Comparison of ENCODE assay signal across 26 mouse cellular contexts in the genomic region with DNA sequence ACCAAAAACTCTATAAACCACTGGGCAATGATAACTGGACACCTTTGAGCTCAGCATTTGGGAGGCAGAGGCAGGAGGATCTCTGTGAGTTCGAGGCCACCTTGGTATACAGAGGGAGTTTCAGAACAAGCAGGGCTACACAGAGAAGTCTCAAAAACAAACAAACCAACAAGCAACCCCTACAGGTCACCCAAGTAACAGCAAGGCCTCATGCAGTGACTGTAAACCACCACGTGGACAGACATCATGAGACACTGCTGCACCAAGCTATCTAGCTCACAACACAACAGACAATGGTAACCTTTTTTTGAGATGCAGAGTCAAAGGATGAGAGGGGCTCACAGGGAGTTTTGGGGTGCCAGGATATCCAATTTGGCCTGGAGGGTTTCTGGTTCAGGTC. TPM values are rescaled to one million over a fixed set of nuclear protein-coding genes. Genes with fewer than 3 reads are reported as not detected.
A peak's percentile ranks its signal among the peaks of the same experiment; 100 is the strongest.
DNase-seq lines count a peak whose midpoint lies in the region; ATAC-seq and TF ChIP-seq lines count a peak whose summit lies in the region.
"Had no signal": no experiment of that assay in that cellular context is flagged by ENCODE, and none has a peak within 500 bp of the region (broad histone marks: within the 10 kb centered on the region; RNA-seq: fewer than 3 reads in every experiment).

No protein-coding gene starts in this region.

- H3K4me1 ChIP-seq in intestine, postnatal 0 days (replicated peaks; ENCODE audit: control insufficient read depth, insufficient read depth, low read length), result no peaks in the 10 kb centered on the region
- 0 out of 2 replicates have a peak, but pooled peaks cover 6% of the 10 kb centered on the region for H3K4me1 ChIP-seq in intestine, embryonic 16.5 days (ENCODE audit: control insufficient read depth, insufficient read depth, low read length)
- no peaks in the 10 kb centered on the region for H3K4me1 ChIP-seq in liver, postnatal 0 days (ENCODE audit: insufficient read depth)
- no peaks in the 10 kb centered on the region for H3K4me1 ChIP-seq in liver, embryonic 11.5 days (replicated peaks; ENCODE audit: control insufficient read depth, insufficient read depth, low read length)
- H3K4me1 ChIP-seq: heart, embryonic 15.5 days; limb, embryonic 13.5 days; liver, embryonic 13.5 days; midbrain, embryonic 12.5 days; neural tube, embryonic 12.5 days; stomach, embryonic 15.5 days had no signal

- no peak for TF ChIP-seq EP300 in liver, postnatal 0 days (IDR thresholded peaks at IDR 0.05; ENCODE audit: low read depth)

- H3K27me3 ChIP-seq in intestine, postnatal 0 days (replicated peaks; ENCODE audit: control insufficient read depth, insufficient read depth, low read length), result no peaks in the 10 kb centered on the region
- H3K27me3 ChIP-seq in intestine, embryonic 16.5 days (replicated peaks; ENCODE audit: control insufficient read depth, insufficient read depth, low read length), result no peaks in the 10 kb centered on the region
- no peaks in the 10 kb centered on the region for H3K27me3 ChIP-seq in liver, postnatal 0 days (ENCODE audit: insufficient read depth, low read length)
- H3K27me3 ChIP-seq in liver, embryonic 11.5 days (replicated peaks; ENCODE audit: control insufficient read depth, insufficient read depth, low read length), result no peaks in the 10 kb centered on the region
- H3K27me3 ChIP-seq: heart, embryonic 15.5 days; limb, embryonic 13.5 days; liver, embryonic 13.5 days; megakaryocyte, embryonic 14.5 days; midbrain, embryonic 12.5 days; neural tube, embryonic 12.5 days; Patski; stomach, embryonic 15.5 days had no signal

- H3K4me2 ChIP-seq in intestine, postnatal 0 days (replicated peaks; ENCODE audit: low read depth), result no peak overlapping the region
- H3K4me2 ChIP-seq in intestine, embryonic 16.5 days (ENCODE audit: low read depth, low read length), result no peak overlapping the region
- no peak overlapping the region for H3K4me2 ChIP-seq in liver, postnatal 0 days (ENCODE audit: low read depth, low read length)
- H3K4me2 ChIP-seq in liver, embryonic 11.5 days, result no peak overlapping the region
- H3K4me2 ChIP-seq: heart, embryonic 15.5 days; limb, embryonic 13.5 days; liver, embryonic 13.5 days; lung, embryonic 14.5 days; midbrain, embryonic 12.5 days; neural tube, embryonic 12.5 days; stomach, embryonic 15.5 days had no signal

- no peak overlapping the region for H3K9ac ChIP-seq in intestine, postnatal 0 days (ENCODE audit: low read depth, low read length)
- H3K9ac ChIP-seq in intestine, embryonic 16.5 days (ENCODE audit: low read depth, low read length), result no peak overlapping the region
- H3K9ac ChIP-seq in liver, postnatal 0 days (replicated peaks), result no peak overlapping the region
- no peak overlapping the region for H3K9ac ChIP-seq in liver, embryonic 11.5 days (ENCODE audit: low read depth, low read length)
- H3K9ac ChIP-seq: heart, embryonic 15.5 days; limb, embryonic 13.5 days; liver, embryonic 13.5 days; lung, embryonic 14.5 days; midbrain, embryonic 12.5 days; neural tube, embryonic 12.5 days; stomach, embryonic 15.5 days had no signal

- no peak overlapping the region for H3K4me3 ChIP-seq in intestine, postnatal 0 days (ENCODE audit: low read depth, low read length)
- H3K4me3 ChIP-seq in intestine, embryonic 16.5 days (ENCODE audit: low read length), result no peak overlapping the region
- H3K4me3 ChIP-seq in liver, postnatal 0 days (ENCODE audit: low read depth, low read length), result no peak overlapping the region
- H3K4me3 ChIP-seq in liver, embryonic 11.5 days (ENCODE audit: low read depth, low read length), result no peak overlapping the region
- H3K4me3 ChIP-seq: erythroblast, embryonic 14.5 days; heart, embryonic 10.5 days; heart, embryonic 15.5 days; limb, embryonic 13.5 days; liver, embryonic 13.5 days; megakaryocyte, embryonic 14.5 days; midbrain, embryonic 12.5 days; myocyte; neural tube, embryonic 12.5 days; stomach, embryonic 15.5 days had no signal

- TF ChIP-seq CTCF in intestine, postnatal 0 days (IDR thresholded peaks at IDR 0.05; ENCODE audit: low read depth), result 0 out of 2 replicates have a peak, but pooled peaks have one; percentile 14
- TF ChIP-seq CTCF in liver, postnatal 0 days (IDR thresholded peaks at IDR 0.05; ENCODE audit: low read depth), result 0 out of 2 replicates have a peak, but pooled peaks have one; percentile 11

- no peak for ATAC-seq in intestine, postnatal 0 days
- no peak for ATAC-seq in intestine, embryonic 16.5 days
- no peak for ATAC-seq in liver, postnatal 0 days
- no peak for ATAC-seq in liver, embryonic 11.5 days (replicated peaks; ENCODE audit: low FRiP score)
- ATAC-seq: Patski had no signal

- no peak for DNase-seq in liver, postnatal 0 days
- no peak for DNase-seq in liver, embryonic 11.5 days (ENCODE audit: low spot score)
- DNase-seq in R1 (ENCODE audit: low read depth, low spot score), result peak; percentile 78
- no peak for DNase-seq in heart, adult 18-20 months
- DNase-seq in ovary, adult 18-20 months (ENCODE audit: low spot score), result no peak
- DNase-seq: adrenal gland, postnatal 25 days; B cell, adult 2 months; cerebellum, adult 11-12 months; cerebellum, adult 9-11 months; gastrocnemius, postnatal 14 days; kidney, adult 18-20 months; kidney, postnatal 25 days; liver, embryonic 13.5 days; lung, embryonic 14.5 days had no signal

- H3K9me3 ChIP-seq in intestine, postnatal 0 days (ENCODE audit: control insufficient read depth), result no peaks in the 10 kb centered on the region
- H3K9me3 ChIP-seq in intestine, embryonic 16.5 days (ENCODE audit: control insufficient read depth, low read length), result no peaks in the 10 kb centered on the region
- no peaks in the 10 kb centered on the region for H3K9me3 ChIP-seq in liver, postnatal 0 days (ENCODE audit: low read length)
- no peaks in the 10 kb centered on the region for H3K9me3 ChIP-seq in liver, embryonic 11.5 days (ENCODE audit: control insufficient read depth, low read length)
- H3K9me3 ChIP-seq: heart, embryonic 10.5 days; heart, embryonic 15.5 days; limb, embryonic 13.5 days; liver, embryonic 13.5 days; megakaryocyte, embryonic 14.5 days; midbrain, embryonic 12.5 days; neural tube, embryonic 12.5 days; stomach, embryonic 15.5 days had no signal

- no peak overlapping the region for H3K27ac ChIP-seq in intestine, postnatal 0 days (ENCODE audit: low read depth, low read length)
- H3K27ac ChIP-seq in intestine, embryonic 16.5 days (ENCODE audit: low read length), result no peak overlapping the region
- no peak overlapping the region for H3K27ac ChIP-seq in liver, postnatal 0 days (ENCODE audit: low read depth)
- no peak overlapping the region for H3K27ac ChIP-seq in liver, embryonic 11.5 days (ENCODE audit: low read depth, low read length)
- H3K27ac ChIP-seq: heart, embryonic 10.5 days; heart, embryonic 15.5 days; limb, embryonic 13.5 days; liver, embryonic 13.5 days; midbrain, embryonic 12.5 days; neural tube, embryonic 12.5 days; stomach, embryonic 15.5 days had no signal

- peaks cover 90% of the 10 kb centered on the region for H3K36me3 ChIP-seq in intestine, postnatal 0 days (ENCODE audit: control insufficient read depth, insufficient read depth)
- H3K36me3 ChIP-seq in intestine, embryonic 16.5 days (ENCODE audit: control insufficient read depth, insufficient read depth, low read length), result peaks cover 5% of the 10 kb centered on the region
- H3K36me3 ChIP-seq in liver, postnatal 0 days (replicated peaks; ENCODE audit: insufficient read depth, low read length), result peaks cover 56% of the 10 kb centered on the region
- H3K36me3 ChIP-seq in liver, embryonic 11.5 days (ENCODE audit: control insufficient read depth, insufficient read depth, low read length), result peaks cover 26% of the 10 kb centered on the region

- WGBS in intestine, postnatal 0 days, result 85% methylated on average over 2 of the region's 2 CpGs
- 89% methylated on average over 2 of the region's 2 CpGs for WGBS in intestine, embryonic 16.5 days
- WGBS in liver, postnatal 0 days (ENCODE audit: insufficient replicate concordance), result 77% methylated on average over 2 of the region's 2 CpGs
- 84% methylated on average over 2 of the region's 2 CpGs for WGBS in liver, embryonic 11.5 days

RNA-seq across cellular contexts. Expression of gene Slc38a10, which starts 24.3 kb away (rescaled TPM):
- polyA plus RNA-seq in intestine, postnatal 0 days (2015; fragmentation: Nextera tagmentation; extraction: Ambion mirVana), result 56.4 and 57.3 TPM in 2 replicates
- 84.6 and 91.4 TPM in 2 replicates for polyA plus RNA-seq in intestine, embryonic 16.5 days (2015; fragmentation: Nextera tagmentation; extraction: Ambion mirVana)
- polyA plus RNA-seq in liver, postnatal 0 days (2015; fragmentation: Nextera tagmentation; extraction: Ambion mirVana), result 25.0 and 28.0 TPM in 2 replicates
- polyA plus RNA-seq in liver, embryonic 11.5 days (2014; fragmentation: Nextera tagmentation; extraction: Ambion mirVana), result 59.4 and 64.5 TPM in 2 replicates
- 10 to 100 TPM; 89.2 to 93.9 TPM for total RNA-seq in heart, adult 18-20 months (2021)

RNA-seq across cellular contexts. Expression of gene Ndufaf8, which starts 28.1 kb away (rescaled TPM):
- 153 TPM in 2 replicates for polyA plus RNA-seq in intestine, postnatal 0 days (2015; fragmentation: Nextera tagmentation; extraction: Ambion mirVana)
- polyA plus RNA-seq in intestine, embryonic 16.5 days (2015; fragmentation: Nextera tagmentation; extraction: Ambion mirVana), result 113 and 119 TPM in 2 replicates
- polyA plus RNA-seq in liver, postnatal 0 days (2015; fragmentation: Nextera tagmentation; extraction: Ambion mirVana), result 63.4 and 65.4 TPM in 2 replicates
- 87.5 and 102 TPM in 2 replicates for polyA plus RNA-seq in liver, embryonic 11.5 days (2014; fragmentation: Nextera tagmentation; extraction: Ambion mirVana)
- 10 to 100 TPM; 85.2 to 94.9 TPM for total RNA-seq in heart, adult 18-20 months (2021)

RNA-seq across cellular contexts. Expression of gene Tepsin, which starts 28.3 kb away (rescaled TPM):
- polyA plus RNA-seq in intestine, postnatal 0 days (2015; fragmentation: Nextera tagmentation; extraction: Ambion mirVana), result 13.5 and 15.1 TPM in 2 replicates
- polyA plus RNA-seq in intestine, embryonic 16.5 days (2015; fragmentation: Nextera tagmentation; extraction: Ambion mirVana), result 21.1 and 22.5 TPM in 2 replicates
- polyA plus RNA-seq in liver, postnatal 0 days (2015; fragmentation: Nextera tagmentation; extraction: Ambion mirVana), result 3.8 and 4.2 TPM in 2 replicates
- 16.4 and 19.5 TPM in 2 replicates for polyA plus RNA-seq in liver, embryonic 11.5 days (2014; fragmentation: Nextera tagmentation; extraction: Ambion mirVana)
- total RNA-seq in heart, adult 18-20 months (2021), result 1 to 10 TPM; 5.9 to 8.2 TPM

RNA-seq across cellular contexts. Expression of gene Cep131, which starts 40.2 kb away (rescaled TPM):
- 4.8 and 5.6 TPM in 2 replicates for polyA plus RNA-seq in intestine, postnatal 0 days (2015; fragmentation: Nextera tagmentation; extraction: Ambion mirVana)
- polyA plus RNA-seq in intestine, embryonic 16.5 days (2015; fragmentation: Nextera tagmentation; extraction: Ambion mirVana), result 12.0 and 12.2 TPM in 2 replicates
- 3.1 and 3.9 TPM in 2 replicates for polyA plus RNA-seq in liver, postnatal 0 days (2015; fragmentation: Nextera tagmentation; extraction: Ambion mirVana)
- polyA plus RNA-seq in liver, embryonic 11.5 days (2014; fragmentation: Nextera tagmentation; extraction: Ambion mirVana), result 17.4 and 19.2 TPM in 2 replicates
- 10 to 100 TPM in 1 of 2 experiments, 1 to 10 TPM in 1; 6.5 to 10.5 TPM for total RNA-seq in heart, adult 18-20 months (2021)
